Mouse (Mus musculus): Measurements from ENCODE around the gene Ppp1r12c.

The Ppp1r12c gene

GRCm38 (mm10) chr7:4482281-4482680 is 19.2 kb downstream of the Ppp1r12c start:
- DNase-seq: no peak

GRCm38 (mm10) chr7:4479674-4480073 is 21.8 kb downstream of the Ppp1r12c start:
- DNase-seq: no peak

GRCm38 (mm10) chr7:4478796-4479291 is 22.6 kb downstream of the Ppp1r12c start:
- DNase-seq: no peak

DNA sequence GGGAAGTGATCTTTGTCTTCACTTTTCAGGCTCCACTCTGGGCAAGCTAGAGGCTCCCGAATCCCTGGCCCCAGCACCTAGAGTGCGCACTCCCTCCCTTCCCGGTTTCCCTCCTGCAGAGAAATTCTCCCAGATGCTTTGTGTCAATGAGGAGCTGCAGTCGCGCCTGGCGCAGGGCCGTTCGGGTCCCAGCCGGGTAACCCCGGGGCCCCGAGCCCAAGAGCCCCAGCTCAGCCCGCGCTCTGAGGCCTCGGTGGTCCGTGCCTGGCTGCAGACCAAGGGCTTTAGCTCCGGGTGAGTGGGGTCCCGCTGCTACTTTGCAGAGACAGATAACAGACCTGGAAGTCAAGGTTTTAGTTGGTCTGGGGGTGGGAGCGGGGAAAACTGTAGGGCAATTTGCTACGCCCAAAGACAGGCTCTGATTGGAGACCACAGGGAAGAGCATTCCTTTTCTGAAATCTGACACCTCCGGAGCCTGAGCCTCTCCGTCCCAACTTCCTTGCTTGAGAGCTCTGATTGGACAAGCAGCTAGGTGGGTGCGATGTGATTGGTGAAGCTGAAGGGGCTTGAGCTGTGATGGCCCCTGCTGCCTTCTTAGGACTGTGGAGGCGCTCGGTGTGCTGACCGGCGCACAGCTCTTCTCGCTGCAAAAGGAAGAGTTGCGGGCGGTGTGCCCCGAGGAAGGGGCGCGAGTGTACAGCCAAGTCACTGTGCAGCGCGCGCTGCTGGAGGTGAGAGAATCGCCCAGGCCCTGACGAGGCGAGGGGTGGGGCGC is 23.3 kb downstream of the Ppp1r12c start:
- peak; percentile 85 for DNase-seq

- DNase-seq: no peak
Measured at GRCm38 (mm10) chr7:4473940-4474339, 27.5 kb downstream of the Ppp1r12c start.

DNA sequence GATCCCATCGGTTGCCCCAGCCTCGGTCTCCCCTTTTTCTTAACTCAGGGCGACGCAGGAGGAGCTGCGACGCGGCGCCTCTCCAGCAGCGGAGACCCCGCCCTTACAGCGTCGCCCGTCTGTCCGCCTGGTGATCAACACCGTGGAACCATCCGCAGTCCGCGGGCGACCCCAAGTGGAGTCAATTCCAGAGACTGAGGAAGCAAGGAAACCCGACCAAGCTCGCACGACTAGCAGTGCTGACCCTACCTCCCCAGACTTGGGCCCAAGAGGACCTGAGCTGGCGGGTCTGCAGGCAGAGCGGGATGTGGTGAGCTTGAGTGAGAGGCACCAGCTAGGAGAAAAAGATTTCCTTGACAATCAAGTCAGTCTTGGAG is 30.3 kb downstream of the Ppp1r12c start:
- DNase-seq: peak; percentile 71

DNA sequence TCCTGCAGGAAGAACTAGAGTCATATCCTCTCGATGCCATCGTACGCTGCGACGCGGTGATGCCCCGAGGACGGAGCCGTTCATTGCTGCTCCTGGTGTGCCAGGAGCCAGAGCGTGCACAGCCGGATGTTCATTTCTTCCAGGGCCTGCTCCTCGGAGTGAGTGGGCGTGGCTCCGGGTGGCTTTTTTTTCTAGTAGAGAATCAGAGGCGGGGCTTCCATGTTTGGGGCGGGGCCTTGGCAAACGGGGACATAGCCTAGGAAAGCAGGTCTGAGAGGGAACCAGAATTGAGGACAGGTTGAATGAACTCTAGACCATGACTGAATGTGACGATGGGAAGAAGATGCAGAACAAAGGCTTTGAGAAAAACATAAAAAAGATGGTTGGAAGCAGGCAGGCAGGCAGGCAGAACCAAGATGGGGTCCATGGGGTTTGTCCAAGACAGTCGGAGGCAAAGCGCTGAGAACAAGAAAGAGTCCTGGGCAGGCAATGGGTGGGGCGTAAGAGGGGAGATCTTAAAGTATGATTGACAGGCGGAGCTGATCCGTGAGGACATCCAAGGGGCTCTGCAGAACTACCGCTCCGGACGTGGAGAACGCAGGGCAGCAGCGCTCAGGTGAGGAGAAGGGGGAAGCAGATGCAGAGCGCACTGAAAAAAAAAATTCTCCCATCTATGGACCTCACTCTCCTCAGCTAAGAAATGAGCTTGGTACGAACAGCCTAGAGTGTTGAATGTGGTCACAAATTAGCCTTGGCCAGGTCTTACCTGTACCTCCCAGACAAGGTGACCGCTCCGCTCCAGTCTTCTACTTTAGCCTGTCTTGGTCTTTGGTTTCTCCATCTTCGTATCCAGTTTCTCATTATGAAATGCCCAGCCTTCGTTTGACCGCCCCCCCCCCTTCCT is 31.0 kb downstream of the Ppp1r12c start:
- DNase-seq: peak; percentile 76

- DNase-seq: no peak
Measured at GRCm38 (mm10) chr7:4467801-4468200, 33.7 kb downstream of the Ppp1r12c start.

DNA sequence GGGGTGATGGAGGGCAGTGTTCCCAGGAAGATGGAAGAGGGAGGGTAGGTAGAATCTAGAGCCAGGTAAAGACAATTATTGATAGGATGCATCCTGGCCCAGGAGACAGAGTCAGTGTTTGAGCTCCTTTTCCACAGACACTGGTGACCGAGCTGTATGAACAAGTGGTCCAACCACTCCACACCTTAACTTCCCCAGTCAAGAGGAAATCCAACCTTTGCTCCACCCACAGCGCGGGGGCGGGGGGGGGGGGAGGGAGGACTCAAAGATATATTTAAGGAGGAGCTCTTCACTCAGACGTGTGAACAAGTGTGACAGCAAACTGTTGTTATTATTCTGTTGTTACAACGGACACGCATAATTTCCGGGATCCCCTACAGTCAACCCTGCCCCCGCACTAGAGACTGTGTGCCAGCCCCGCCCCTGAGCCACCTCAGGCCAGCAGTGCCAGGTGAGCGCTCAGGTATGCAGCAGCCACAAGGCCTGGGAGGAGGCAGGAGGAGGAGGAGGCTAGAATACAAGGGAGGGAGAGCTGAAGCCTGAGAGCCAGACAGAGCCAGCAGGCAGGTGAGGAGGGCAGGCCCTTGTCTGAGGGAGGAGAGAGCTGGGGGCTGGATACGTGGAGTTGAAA is 37.2 kb downstream of the Ppp1r12c start:
- peak; percentile 83 for DNase-seq

- DNase-seq: no peak
Measured at GRCm38 (mm10) chr7:4460576-4461434, 40.7 kb downstream of the Ppp1r12c start, which contains the start of gene Eps8l1. Gene Eps8l1 (plus strand): TSS chr7:4460674.

DNA sequence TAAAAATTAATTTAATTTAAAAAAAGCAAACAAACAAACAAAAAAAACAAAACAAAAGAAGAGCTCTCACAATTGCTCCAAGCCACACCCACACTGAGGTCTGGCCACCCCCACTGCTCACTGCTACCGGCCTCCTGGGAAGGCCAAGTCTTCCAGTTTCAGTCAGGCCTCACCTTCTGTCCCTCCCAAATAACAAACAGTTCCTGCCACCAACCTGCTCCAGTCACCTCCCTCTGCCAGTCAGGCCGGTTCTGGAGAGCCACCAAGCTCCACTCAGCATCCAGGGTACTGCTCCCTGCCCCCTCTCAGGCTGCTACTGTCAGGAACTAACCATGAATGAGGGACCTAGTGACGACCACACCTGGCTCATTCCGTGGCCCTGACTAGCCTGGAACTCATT is 48.8 kb downstream of the Ppp1r12c start:
- peak; percentile 43 for DNase-seq

- no peak for DNase-seq
Measured at GRCm38 (mm10) chr7:4449211-4449610, 52.3 kb downstream of the Ppp1r12c start.

DNA sequence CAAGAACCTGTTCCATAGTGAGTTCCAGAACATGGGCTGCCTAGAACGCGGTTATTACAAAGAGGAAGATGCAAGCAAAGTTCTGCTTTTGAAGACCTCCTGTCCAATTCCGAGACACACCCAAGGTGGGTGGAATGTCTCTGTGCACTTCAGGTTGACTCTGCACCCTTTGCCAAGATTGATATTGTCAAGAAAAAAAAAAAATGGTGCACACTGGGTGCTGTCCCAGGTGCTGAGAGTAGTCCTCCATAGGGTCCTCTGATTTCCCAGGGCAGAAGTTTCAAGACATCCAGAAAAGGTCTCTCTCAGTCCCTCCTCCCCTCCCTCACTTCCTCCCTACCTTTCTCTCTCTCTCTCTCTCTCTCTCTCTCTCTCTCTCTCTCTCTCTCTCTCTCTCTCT is 53.0 kb downstream of the Ppp1r12c start:
- DNase-seq: no peak

GRCm38 (mm10) chr7:4447138-4447537 is 54.3 kb downstream of the Ppp1r12c start:
- no peak for DNase-seq

DNA sequence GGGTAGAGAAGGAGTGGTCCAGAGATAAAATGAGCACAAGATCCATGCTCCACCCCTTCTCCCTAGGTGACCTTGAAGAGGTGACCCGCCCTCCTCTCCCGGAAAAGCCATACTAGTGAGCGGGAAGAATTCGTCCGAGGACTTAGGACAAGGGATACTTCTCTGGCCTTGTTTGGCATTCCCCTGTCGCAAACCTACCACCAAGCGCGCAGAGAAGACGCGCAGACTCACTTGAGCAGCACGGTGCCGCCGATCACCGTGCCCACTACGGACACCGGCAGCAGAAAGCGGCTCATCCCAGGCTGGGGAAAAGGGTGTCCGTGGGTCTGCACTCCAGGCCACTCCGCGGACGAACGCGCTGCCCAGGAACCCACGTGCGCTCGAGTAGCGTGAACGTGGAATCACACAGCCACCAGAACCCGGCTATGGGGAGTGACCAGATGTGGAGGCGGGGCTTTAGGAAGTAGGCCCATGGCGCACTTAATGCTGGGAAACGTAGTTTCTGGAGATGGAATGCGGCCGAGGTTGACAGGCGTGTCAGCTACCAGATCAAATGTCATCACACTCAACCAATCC is 56.2 kb downstream of the Ppp1r12c start, which contains the start of gene Rdh13:
TSS of gene Rdh13 (minus strand) at position 434 of the 576 bp plus-strand sequence.
- DNase-seq: peak; percentile 94

DNA sequence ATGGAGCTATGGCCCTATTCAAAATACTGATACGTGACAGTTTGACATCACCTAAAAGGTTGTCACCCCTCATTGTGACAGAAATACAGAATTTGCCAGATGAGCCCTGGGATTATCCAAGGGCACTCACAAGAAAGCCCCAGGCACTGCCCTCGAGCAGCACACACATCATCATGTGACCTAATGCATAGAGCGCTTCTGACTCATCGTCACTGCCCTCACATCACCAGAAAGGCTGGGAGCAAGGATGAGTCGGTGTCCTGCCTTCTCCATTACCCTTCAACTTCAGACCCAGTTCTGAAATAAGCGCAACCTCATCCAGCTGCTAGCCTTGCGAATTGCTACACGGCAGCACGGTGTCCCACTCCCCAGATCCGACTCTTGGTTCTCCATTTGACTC is 60.9 kb downstream of the Ppp1r12c start:
- DNase-seq: no peak

- DNase-seq: no peak
Measured at GRCm38 (mm10) chr7:4437721-4438120, 63.8 kb downstream of the Ppp1r12c start.

DNA sequence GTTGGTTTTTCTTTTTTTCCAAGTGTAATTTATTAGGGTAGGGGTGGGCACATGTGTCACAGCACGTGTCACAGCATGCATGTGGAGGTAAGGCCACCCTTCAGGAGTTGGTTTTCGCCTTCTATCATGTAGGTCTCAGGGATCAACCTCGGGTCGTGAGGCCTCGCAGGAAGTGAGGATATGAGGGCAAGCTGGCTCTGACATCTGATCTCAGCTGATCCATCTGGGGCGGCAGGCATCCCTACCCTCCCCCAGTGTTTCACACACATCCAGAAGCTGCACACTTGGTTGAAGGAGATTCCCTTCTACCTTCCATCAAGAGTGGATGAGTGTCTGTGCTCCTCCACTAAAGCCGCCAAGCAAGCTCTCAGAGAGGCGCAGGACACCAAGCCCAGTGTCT is 69.5 kb downstream of the Ppp1r12c start:
- no peak for DNase-seq

DNA sequence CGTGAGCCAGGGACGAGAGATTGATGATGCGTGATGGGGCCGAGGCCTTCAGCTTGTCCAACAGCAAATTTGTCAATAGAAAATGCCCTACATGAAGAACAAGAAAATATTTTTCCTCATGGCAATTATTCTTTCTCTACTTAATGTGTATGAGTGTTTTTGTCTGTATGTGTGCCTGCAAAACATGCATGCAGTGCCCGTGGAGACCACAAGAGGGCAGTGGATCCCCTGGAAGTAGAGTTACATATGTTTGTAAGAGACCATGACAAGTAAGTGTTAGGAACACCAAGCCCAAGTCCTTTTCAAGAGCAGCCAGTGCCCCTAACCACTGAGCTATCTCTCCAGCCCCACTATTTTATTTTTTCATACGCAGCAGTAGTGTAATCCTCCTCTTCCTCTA is 69.9 kb downstream of the Ppp1r12c start:
- DNase-seq: peak; percentile 68

Data from kidney, adult 11 months (tissue).